Mouse (Mus musculus): Measurements from ENCODE around the gene 1700061G19Rik.

The 1700061G19Rik gene

DNA sequence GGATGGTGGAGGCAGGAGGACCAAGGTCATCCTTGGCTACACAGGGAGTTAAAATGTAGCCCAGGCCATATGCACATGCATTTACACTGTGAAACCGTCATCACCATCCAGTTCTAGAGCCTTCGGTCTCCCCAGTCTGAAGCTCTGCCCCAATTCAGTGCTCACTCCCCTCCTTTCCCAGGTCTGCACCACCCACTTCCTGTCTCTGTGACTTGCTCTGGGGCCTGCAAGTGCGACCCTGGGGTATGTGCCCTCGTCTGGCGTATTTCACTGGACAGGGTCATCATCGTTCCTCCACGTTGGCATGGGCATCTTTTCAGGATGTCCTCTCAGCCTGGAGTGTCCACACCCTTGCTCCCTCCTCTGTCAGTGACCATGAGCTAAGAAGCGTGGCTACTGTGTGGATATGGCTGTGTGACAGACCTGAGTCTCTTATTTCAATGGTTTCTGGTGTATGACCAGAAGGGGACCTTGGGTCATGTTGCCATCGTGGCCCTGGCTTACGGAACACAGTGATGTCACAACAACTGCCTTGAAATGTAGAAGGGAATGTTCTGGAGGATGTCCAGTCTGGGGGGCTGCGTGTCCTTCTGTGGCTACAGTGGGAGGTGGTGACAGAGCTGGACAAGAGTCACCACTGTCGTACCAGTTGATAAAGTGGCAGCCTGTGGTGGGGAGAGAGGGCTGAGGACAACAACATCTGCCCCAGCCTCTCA is at the start of gene 1700061G19Rik:
Gene 1700061G19Rik, plus strand, starts transcription at position 542 of the 716 bp plus-strand sequence.
- TF ChIP-seq GATA4 (IDR thresholded peaks at IDR 0.05; ENCODE audit: insufficient replicate concordance, low read length) = no peak

DNA sequence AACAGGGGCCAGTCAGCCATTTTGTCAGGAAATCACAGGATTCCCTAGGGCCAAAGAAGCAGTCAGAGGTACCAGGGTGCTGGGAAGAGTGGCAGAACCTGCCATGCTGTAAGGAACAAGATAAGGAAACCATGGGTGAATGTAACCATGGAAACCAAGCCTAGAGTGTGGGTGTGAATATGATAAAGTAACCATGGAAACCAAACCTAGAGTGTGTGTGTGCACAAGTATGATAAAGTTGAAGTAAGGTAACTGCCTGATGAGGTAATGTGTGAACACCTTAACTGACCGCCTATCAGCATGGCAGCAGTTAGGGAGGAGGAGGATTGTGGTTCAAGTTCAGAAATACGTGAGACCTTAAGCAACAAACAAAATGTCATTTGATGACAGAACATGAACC is 48.6 kb upstream of the 1700061G19Rik start:
- no peak for TF ChIP-seq GATA4 (IDR thresholded peaks at IDR 0.05; ENCODE audit: insufficient replicate concordance, low read length)

DNA sequence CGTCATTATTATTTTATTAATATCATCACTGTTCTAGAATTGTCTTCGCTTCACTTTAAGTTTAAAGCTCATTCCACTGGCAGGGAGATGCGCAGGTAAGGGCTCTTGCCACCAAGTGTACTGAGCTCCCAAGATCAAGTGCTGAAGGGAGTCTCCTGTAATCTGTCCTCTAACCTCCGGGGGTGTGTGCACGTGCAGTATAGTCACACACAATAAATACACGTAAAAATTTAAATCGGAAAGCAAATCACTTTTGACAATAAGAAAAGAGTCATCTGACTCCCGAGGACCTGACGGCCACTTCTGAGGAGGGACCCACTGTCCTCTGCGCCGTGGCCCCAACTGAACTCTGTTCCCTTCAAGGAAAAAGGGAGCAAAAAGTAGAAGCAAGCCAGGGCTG is 46.1 kb upstream of the 1700061G19Rik start:
- TF ChIP-seq GATA4 (IDR thresholded peaks at IDR 0.05; ENCODE audit: insufficient replicate concordance, low read length) = no peak

DNA sequence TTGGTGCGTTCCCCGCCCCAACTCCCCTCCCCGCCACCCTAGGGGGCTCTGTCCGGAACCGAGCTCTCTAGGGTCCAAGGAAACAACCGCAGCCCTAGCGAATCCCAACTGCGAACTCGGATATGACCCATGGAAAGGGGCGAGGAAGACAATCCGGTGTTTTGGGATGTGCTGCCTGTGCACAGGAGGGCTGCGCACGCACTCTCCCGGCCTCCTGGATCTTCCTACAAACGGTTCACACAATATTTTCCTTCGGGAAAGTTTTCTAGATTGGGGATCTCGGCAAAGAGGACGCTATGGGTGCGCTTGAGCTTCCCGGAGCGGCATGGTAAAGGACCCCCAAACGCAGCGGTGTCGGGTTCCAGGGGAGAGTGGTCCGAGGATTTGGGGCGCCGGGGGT is 45.5 kb upstream of the 1700061G19Rik start:
- TF ChIP-seq GATA4 (IDR thresholded peaks at IDR 0.05; ENCODE audit: insufficient replicate concordance, low read length) = no peak

DNA sequence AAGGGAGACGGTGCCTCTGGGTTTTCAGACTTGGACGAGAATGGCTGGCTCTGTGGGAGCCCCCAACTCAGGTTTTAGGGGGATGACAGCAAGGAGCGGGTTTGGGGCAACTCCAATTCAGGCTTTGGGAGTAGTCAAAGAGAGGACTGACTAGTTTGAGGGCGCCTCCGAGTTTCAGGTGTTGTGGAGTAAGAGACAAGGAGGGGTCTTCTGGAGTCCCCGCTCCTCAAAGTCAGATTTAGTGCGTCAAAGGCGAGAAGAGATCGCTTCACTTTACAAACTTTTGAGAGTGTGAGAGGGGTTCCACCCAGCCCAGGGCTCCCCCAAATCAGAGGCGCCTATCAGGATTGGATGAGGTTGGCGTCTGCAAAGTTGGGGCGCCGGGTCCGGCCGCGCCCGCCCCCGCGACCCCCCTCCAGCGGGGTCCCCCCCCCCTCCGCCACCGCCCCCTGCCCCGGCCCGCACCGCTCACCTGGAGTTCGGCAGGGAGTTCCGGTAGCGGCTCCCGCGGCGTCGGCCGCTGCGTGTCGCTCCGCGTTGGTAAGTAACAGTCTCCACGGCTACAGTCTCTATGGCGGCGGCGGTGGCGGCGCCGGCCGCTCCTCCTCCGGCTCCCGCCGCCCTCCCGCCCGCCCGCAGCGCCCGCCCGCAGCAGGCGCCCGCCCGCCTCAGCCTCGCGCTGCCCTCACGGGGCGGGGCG is 44.7 kb upstream of the 1700061G19Rik start, which contains the start of gene Rfx2:
Gene Rfx2, minus strand, starts transcription at position 603 of the 700 bp plus-strand sequence.
- no peak for TF ChIP-seq GATA4 (IDR thresholded peaks at IDR 0.05; ENCODE audit: insufficient replicate concordance, low read length)

DNA sequence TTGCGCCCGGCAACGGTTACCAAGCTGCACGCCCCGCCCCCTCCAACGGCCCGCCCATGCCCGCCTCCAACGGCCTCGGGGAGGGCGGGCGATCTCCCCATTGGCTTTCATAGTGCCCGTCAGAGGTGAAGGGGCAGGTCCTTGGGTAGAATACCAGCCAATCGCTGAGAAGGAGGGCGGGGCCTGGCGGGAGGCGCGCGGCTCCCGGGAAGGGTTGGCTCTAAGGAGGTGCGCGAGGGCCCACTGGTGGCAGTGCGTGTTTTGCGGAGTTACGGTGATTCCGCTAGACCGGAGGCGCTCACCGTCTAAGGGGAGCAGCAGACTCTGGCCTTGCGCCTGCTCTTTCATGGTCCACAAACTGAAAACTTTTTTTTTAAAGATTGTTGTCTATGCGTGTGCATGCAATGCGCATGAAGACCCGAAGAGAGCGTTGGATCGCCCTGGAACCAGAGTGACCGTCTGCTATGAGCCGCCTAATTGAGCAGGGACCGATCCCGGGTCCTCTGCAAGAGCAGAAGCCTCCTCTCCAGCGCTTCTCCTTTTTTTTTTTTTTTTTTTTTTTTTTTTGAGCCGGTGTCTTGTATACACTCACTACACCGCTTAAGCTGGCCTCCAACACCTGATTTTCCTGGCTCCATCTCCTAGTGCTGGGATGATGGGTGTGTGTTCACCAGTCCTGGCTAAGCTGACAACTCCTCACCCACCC is 44.0 kb upstream of the 1700061G19Rik start:
- peak; percentile 23; the same call in 1 of the 2 replicates for TF ChIP-seq GATA4 (IDR thresholded peaks at IDR 0.05; ENCODE audit: insufficient replicate concordance, low read length)

DNA sequence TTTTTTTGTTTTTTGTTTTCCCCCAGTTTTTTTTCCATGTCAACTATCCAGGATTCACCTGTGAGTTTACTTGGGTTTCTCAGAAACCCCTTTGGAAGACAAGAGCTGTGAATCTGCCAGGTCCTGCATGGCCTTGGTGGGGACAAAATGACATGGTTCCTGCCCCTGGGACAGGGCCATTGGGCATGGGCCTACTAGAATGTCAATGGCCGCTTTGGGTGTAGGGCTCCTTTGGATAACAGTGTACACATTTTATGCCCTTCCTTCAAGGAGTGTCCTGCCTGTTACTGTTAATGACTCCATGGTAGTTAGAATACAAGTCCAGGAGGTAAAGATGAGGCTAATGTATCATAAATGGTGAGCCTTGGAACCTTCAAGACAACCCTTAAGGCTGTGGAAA is 42.4 kb upstream of the 1700061G19Rik start:
- TF ChIP-seq GATA4 (IDR thresholded peaks at IDR 0.05; ENCODE audit: insufficient replicate concordance, low read length) = no peak

DNA sequence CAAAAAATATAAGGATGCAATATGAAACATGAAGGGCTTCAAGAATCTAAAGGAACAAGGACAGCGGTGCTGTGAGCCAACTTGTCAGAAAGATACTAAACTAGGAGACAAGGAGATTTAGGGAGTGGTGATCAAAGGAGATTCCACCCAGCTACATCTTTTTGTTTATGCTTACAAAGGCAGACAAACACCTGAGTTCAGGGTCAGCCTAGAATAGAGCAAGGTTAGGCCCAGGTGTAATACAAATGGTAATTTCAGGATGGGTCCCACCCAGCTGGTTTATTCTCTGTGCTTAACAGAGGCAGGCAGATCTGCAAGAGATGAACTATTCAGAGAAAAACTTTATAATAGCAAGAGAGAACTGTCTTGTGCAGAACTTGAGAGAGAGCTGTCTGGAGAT is 41.9 kb upstream of the 1700061G19Rik start:
- TF ChIP-seq GATA4 (IDR thresholded peaks at IDR 0.05; ENCODE audit: insufficient replicate concordance, low read length) = no peak

DNA sequence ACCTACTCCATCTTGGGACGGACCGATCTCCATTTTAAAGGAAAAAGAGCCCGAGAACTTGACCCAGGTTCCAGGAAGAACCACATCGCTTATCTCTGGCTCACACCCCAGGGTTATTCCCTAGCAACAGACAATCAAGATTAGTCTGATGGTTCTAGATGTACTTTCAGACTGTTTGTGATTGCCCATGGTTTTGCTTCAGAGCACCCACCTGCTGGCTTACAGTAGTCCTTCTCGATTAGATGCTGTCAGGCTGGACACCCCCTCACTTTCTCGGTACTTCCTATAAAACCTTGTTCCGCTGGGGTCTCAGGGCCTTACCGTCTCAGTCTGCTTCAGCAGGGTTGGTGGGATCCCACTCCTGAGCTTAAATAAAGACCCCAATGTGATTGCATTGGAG is 38.9 kb upstream of the 1700061G19Rik start:
- no peak for TF ChIP-seq GATA4 (IDR thresholded peaks at IDR 0.05; ENCODE audit: insufficient replicate concordance, low read length)

DNA sequence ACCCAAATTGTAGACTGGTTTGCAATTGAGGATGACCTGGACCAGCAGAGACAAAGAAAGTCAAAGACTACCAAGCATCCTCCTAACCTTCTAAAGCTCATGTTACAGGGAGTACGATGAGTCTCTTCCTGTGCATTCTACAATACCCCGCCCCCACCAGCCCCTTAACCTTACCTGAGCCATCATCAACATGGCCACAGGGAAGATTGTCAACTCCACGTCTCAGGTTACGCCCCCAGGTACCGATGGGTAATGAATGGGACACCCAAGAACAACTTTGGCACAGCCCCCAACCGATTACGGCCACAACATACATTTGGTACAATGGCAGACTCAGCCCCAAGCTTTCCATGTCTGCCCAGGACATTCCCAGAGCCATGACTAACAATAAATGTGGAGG is 34.8 kb upstream of the 1700061G19Rik start:
- no peak for TF ChIP-seq GATA4 (IDR thresholded peaks at IDR 0.05; ENCODE audit: insufficient replicate concordance, low read length)

DNA sequence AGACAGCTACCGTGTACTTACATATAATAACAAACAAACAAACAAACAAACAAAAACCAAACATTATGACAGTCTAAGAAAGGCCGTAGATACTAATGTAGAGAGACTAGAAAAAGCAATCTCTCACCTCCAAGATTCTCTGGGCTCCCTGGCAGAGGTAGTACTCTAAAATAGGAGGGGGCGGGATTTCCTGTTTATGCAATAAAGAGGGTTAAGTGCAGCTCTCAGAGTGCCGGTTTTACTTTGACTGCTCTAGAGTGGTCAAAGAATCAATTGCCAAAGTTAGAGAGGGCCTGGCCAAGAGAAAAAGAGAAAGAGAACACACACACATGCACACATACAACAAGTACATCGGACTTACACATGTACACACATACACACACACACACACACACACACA is 33.1 kb upstream of the 1700061G19Rik start:
- no peak for TF ChIP-seq GATA4 (IDR thresholded peaks at IDR 0.05; ENCODE audit: insufficient replicate concordance, low read length)

DNA sequence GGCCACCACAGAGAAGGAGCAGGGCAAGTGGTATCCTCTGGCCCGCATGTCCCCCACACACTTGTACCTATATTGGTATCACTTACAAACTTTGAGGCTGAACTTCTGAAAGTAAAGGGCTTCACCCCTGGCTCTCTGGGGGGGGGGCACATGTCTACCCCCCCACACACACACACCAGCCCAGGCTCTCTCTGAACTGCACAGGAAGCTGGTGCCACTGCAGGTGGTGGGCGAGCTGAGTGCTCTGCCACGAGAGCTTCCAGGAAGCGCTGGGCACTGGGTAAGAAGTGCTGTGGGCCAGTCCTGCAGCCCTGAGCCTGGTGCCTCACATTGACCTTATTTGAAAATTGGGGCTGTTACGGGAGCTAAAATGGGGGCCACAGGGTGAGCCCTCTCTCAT is 31.6 kb upstream of the 1700061G19Rik start:
- no peak for TF ChIP-seq GATA4 (IDR thresholded peaks at IDR 0.05; ENCODE audit: insufficient replicate concordance, low read length)

DNA sequence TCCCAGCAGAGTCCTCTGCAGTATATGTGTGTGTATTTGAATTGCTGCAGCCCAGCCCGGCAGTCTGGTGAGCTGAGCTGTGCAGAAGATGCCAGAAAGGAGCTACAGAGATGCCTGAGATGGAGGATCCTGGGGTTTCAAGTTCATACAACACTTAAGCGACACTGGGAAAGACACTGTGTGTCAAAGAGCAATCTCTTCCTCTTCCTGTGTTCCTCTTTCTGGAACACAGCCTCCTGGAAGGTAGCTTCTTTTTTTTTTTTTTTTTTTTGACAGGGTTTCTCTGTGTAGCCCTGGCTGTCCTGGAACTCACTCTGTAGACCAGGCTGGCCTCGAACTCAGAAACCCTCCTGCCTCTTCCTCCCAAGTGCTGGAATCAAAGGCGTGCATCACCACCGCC is 26.5 kb upstream of the 1700061G19Rik start:
- TF ChIP-seq GATA4 (IDR thresholded peaks at IDR 0.05; ENCODE audit: insufficient replicate concordance, low read length) = no peak

DNA sequence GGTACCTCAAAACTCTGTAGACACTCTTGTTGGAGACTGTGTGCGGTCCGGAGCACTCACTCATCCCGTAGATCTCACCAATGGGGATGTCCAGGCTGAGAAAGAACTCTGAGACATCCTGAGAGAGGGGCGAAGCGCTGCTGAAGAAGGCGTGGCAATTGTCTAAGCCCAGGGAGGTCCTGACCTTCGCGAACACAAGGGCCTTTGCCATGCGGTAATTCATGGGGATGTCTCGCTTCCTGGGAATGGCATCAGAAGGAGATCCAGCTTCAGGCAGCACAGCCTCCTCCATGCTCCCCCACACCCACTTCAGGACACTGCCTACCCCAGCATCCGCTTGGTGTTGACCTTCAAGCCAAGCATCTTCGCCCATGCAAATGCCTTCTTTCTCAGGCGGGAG is 25.6 kb upstream of the 1700061G19Rik start:
- no peak for TF ChIP-seq GATA4 (IDR thresholded peaks at IDR 0.05; ENCODE audit: insufficient replicate concordance, low read length)

DNA sequence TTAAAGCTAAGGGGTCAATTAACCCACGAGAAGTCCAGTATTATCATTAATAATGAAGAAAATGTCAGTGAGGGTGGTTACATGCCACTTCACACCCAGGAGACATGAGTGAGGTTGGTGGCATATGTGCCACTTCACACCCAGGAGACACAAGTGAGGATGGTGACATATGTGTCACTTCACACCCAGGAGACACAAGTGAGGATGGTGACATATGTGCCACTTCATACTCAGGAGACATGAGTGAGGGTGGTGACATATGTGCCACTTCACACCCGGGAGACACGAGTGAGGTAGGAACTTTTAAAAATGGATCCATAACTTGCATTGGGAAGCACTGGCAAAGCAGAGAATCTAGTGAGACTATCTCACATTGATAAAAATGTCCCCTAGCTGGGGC is 24.1 kb upstream of the 1700061G19Rik start:
- TF ChIP-seq GATA4 (IDR thresholded peaks at IDR 0.05; ENCODE audit: insufficient replicate concordance, low read length) = no peak

DNA sequence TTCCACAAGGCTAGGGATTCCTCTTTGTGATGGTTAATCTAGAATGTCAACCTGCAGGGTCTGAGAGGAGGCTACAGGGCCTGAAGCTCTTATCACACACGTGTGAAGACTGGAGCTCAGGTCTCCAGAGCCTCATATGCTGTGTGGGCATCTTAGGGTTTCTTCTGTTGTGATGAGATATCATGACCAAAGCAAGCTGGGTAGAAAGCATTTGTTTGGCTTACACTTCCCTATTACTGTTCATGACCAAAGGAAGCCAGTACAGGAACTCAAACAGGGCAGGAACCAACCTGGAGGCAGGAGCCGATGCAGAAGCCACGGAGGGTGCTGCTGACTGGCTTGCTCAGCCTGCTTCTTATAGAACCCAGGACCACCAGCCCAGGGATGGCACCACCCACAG is 19.9 kb upstream of the 1700061G19Rik start:
- no peak for TF ChIP-seq GATA4 (IDR thresholded peaks at IDR 0.05; ENCODE audit: insufficient replicate concordance, low read length)
